Mouse (Mus musculus) c-Kit-positive CD71-positive TER-119-positive erythroid progenitor cells, embryonic 14.5 days (primary cell): ENCODE results near the gene Capg.

ENCODE experiments used
- DNase-seq: peaks from one replicate; pipeline ENCODE4 v3.0.0-alpha.2; 2013; ENCODE audit warnings: low spot score

Gene Capg

DNA sequence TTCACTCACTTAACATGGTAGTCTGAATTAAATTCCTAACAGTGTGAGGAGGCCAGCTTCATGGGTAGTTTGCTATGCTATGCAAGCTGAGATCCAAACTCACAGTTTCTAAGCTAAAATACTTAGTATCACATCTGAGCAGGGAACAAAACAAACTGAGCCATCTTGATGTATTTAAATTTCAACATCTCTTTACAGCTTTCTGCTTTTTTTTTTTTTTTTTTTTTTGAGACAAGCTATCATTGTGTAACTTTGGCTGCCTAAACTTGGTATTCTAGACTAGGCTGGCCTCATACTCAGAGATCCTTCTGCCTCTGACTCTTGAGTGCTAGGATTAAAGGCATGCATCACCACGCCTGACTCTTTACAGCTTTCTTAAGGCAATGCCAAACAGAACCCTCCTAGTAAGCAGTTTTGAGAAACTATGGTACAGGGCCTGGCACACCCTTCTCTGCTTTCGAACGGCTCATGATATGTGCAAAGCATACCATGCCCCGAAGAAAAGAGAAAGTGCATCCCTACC lies 64.5 kb downstream of the Capg start:
- no peak for DNase-seq

DNA sequence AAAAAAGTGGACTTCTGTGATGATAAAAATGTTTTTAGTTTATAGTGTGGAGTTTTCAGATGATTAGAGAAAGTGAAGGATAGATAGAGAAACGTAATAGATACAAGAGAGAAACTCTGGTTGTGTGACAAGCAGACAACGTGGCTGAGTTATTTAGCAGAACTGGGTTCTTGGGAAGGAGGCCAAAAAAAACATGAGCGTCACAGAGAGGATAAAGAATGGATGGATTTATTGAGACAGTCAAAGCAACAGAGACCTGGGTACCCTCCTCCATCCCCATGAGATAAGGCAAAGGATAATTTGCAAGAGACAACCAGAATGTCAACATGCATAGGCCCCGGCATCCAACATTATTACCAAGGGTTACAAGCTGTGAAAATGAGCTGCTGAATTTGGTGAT lies 66.1 kb downstream of the Capg start:
- no peak for DNase-seq
